Mouse (Mus musculus) liver, embryonic 15.5 days (tissue): ENCODE data around the gene Aim2. TPM values are rescaled to one million over a fixed set of nuclear protein-coding genes. Genes with fewer than 3 reads are reported as not detected.
A peak's percentile ranks its signal among the peaks of the same experiment; 100 is the strongest.

ENCODE experiments used
- ATAC-seq: fragments of 200-750 bp; cut with Nextera tagmentation; 2 replicates; pipeline ENCODE4 v1.8.0; 2017; ENCODE audit warnings: moderate number of reproducible peaks, mild to moderate bottlenecking, moderate library complexity; ENCODE audit not compliant: insufficient read depth
- H3K27ac ChIP-seq: fragments of 300-500 bp; sonication (generic); replicated peaks from 2 replicates; pipeline ENCODE4 v1.5.1; 2015; ENCODE audit warnings: mild to moderate bottlenecking, inconsistent platforms
- H3K27me3 ChIP-seq: fragments of 300-500 bp; sonication (generic); 2 replicates; pipeline ENCODE4 v1.6.1; 2015; ENCODE audit warnings: mild to moderate bottlenecking, inconsistent platforms
- H3K36me3 ChIP-seq: fragments of 300-500 bp; sonication (generic); replicated peaks from 2 replicates; pipeline ENCODE4 v1.6.1; 2015; ENCODE audit warnings: moderate library complexity, mild to moderate bottlenecking, inconsistent platforms
- H3K4me1 ChIP-seq: fragments of 300-500 bp; sonication (generic); replicated peaks from 2 replicates; pipeline ENCODE4 v1.6.1; 2015; ENCODE audit warnings: inconsistent platforms
- H3K4me2 ChIP-seq: fragments of 300-500 bp; sonication (generic); 2 replicates; pipeline ENCODE4 v1.6.1; 2015; ENCODE audit warnings: moderate library complexity, mild to moderate bottlenecking, inconsistent platforms
- H3K4me3 ChIP-seq: fragments of 300-500 bp; sonication (generic); replicated peaks from 2 replicates; pipeline ENCODE4 v1.5.1; 2015; ENCODE audit warnings: mild to moderate bottlenecking, inconsistent platforms
- H3K9ac ChIP-seq: fragments of 300-500 bp; sonication (generic); 2 replicates; pipeline ENCODE4 v1.6.1; 2015; ENCODE audit warnings: moderate library complexity, mild to moderate bottlenecking, inconsistent platforms
- H3K9me3 ChIP-seq: fragments of 300-500 bp; sonication (generic); replicated peaks from 2 replicates; pipeline ENCODE4 v1.6.1; 2016; ENCODE audit warnings: inconsistent platforms
- WGBS: fragments of 180-500 bp; shearing (Covaris S2); methylation state at CpG from one replicate; pipeline ENCODE4 v1.1.7; 2015; ENCODE audit warnings: mixed read lengths; ENCODE audit not compliant: insufficient replicate concordance; 5-methylcytosine and 5-hydroxymethylcytosine counted together
- polyA plus RNA-seq: library from polyadenylated mRNA; unstranded; fragments of >200 nt; fragmentation: Nextera tagmentation; extraction: Ambion mirVana; gene quantifications from 2 replicates; pipeline ENCODE4 v1.2.1, GENCODE M21; 2015

Gene Aim2
- polyA plus RNA-seq, 1 experiment from 2014 or later: 3.3 TPM

GRCm38 (mm10) chr1:173326552-173326951 is 24.1 kb upstream of the Aim2 start:
- H3K36me3 ChIP-seq: no peaks in the 10 kb centered on the region; the same call in 1 of the 2 replicates
- peak overlapping the region; percentile 13; the same call in 1 of the 2 replicates for H3K9ac ChIP-seq
- no peak overlapping the region for H3K4me2 ChIP-seq
- no peaks in the 10 kb centered on the region; the same call in 1 of the 2 replicates for H3K27me3 ChIP-seq
- no peak overlapping the region for H3K4me3 ChIP-seq
- peak overlapping the region; percentile 63 for H3K27ac ChIP-seq
- peaks cover 72% of the 10 kb centered on the region for H3K4me1 ChIP-seq
- ATAC-seq: no peak
- 46% methylated on average over 1 of the region's 1 CpGs for WGBS
- no peaks in the 10 kb centered on the region for H3K9me3 ChIP-seq

GRCm38 (mm10) chr1:173328446-173328845 is 22.2 kb upstream of the Aim2 start:
- ATAC-seq: no peak
- peaks cover 74% of the 10 kb centered on the region for H3K4me1 ChIP-seq
- WGBS: 80% methylated on average over 8 of the region's 8 CpGs
- peak overlapping the region; percentile 87 for H3K27ac ChIP-seq
- peak overlapping the region; percentile 29; the same call in 1 of the 2 replicates for H3K9ac ChIP-seq
- peak overlapping the region; percentile 71 for H3K4me3 ChIP-seq
- H3K4me2 ChIP-seq: peak overlapping the region; percentile 72
- H3K27me3 ChIP-seq: no peaks in the 10 kb centered on the region
- no peaks in the 10 kb centered on the region; the same call in 1 of the 2 replicates for H3K36me3 ChIP-seq
- no peaks in the 10 kb centered on the region for H3K9me3 ChIP-seq

- peak; percentile 19 for ATAC-seq
- H3K4me1 ChIP-seq: peaks cover 76% of the 10 kb centered on the region
- 5% methylated on average over 4 of the region's 4 CpGs for WGBS
- H3K27me3 ChIP-seq: no peaks in the 10 kb centered on the region
- H3K9me3 ChIP-seq: no peaks in the 10 kb centered on the region
- H3K9ac ChIP-seq: peak overlapping the region; percentile 48
- peak overlapping the region; percentile 72 for H3K4me2 ChIP-seq
- peak overlapping the region; percentile 87 for H3K27ac ChIP-seq
- no peaks in the 10 kb centered on the region; the same call in 1 of the 2 replicates for H3K36me3 ChIP-seq
- H3K4me3 ChIP-seq: peak overlapping the region; percentile 71
Measured at GRCm38 (mm10) chr1:173329185-173329584, 21.5 kb upstream of the Aim2 start.

- ATAC-seq: no peak
- Histone ChIP-seq H3K9ac (peak overlapping the region; percentile 83), H3K27me3 (no peaks in the 10 kb centered on the region), H3K27ac (peak overlapping the region; percentile 87), H3K4me1 (peaks cover 77% of the 10 kb centered on the region), H3K9me3 (no peaks in the 10 kb centered on the region), H3K4me2 (peak overlapping the region; percentile 72), H3K4me3 (peak overlapping the region; percentile 71), H3K36me3 (no peaks in the 10 kb centered on the region; the same call in 1 of the 2 replicates)
- 54% methylated on average over 5 of the region's 5 CpGs for WGBS
Measured at GRCm38 (mm10) chr1:173329743-173330142, 20.9 kb upstream of the Aim2 start.

- H3K9me3 ChIP-seq: no peaks in the 10 kb centered on the region
- H3K27ac ChIP-seq: peak overlapping the region; percentile 98
- no peaks in the 10 kb centered on the region for H3K27me3 ChIP-seq
- WGBS: 64% methylated on average over 5 of the region's 5 CpGs
- peak overlapping the region; percentile 83 for H3K9ac ChIP-seq
- peak overlapping the region; percentile 71 for H3K4me3 ChIP-seq
- no peak for ATAC-seq
- H3K36me3 ChIP-seq: no peaks in the 10 kb centered on the region; the same call in 1 of the 2 replicates
- H3K4me2 ChIP-seq: peak overlapping the region; percentile 72
- H3K4me1 ChIP-seq: peaks cover 75% of the 10 kb centered on the region
Measured at GRCm38 (mm10) chr1:173332418-173332817, 18.3 kb upstream of the Aim2 start.

- Histone ChIP-seq H3K9me3 (no peaks in the 10 kb centered on the region), H3K4me1 (peaks cover 72% of the 10 kb centered on the region), H3K4me3 (peak within 1 kb of the TSS; percentile 71), H3K27ac (peak within 1 kb of the TSS; percentile 98), H3K4me2 (peak within 1 kb of the TSS; percentile 72), H3K9ac (peak within 1 kb of the TSS; percentile 83), H3K27me3 (no peaks in the 10 kb centered on the region), H3K36me3 (no peaks in the 10 kb centered on the region; the same call in 1 of the 2 replicates)
- WGBS: 10% methylated on average over 9 of the region's 9 CpGs
- ATAC-seq: peak; percentile 91
Measured at GRCm38 (mm10) chr1:173333312-173334253, 17.1 kb upstream of the Aim2 start, which contains the start of gene Ackr1. Ackr1 (minus strand) TSS chr1:173333750.

- H3K36me3 ChIP-seq: no peaks in the 10 kb centered on the region
- no peaks in the 10 kb centered on the region for H3K27me3 ChIP-seq
- H3K27ac ChIP-seq: peak overlapping the region; percentile 98
- WGBS: 68% methylated on average over 11 of the region's 11 CpGs
- ATAC-seq: no peak
- peak overlapping the region; percentile 9 for H3K4me3 ChIP-seq
- H3K9ac ChIP-seq: 0 out of 2 replicates have a peak overlapping the region, but pooled peaks have one; percentile 83
- peaks cover 72% of the 10 kb centered on the region for H3K4me1 ChIP-seq
- no peaks in the 10 kb centered on the region for H3K9me3 ChIP-seq
- peak overlapping the region; percentile 72 for H3K4me2 ChIP-seq
Measured at GRCm38 (mm10) chr1:173335903-173336302, 14.8 kb upstream of the Aim2 start.

- no peak for ATAC-seq
- Histone ChIP-seq H3K4me2 (no peak overlapping the region), H3K9me3 (no peaks in the 10 kb centered on the region), H3K4me1 (peaks cover 67% of the 10 kb centered on the region), H3K27ac (no peak overlapping the region; the same call in 1 of the 2 replicates), H3K27me3 (no peaks in the 10 kb centered on the region), H3K36me3 (no peaks in the 10 kb centered on the region), H3K9ac (no peak overlapping the region), H3K4me3 (no peak overlapping the region)
- WGBS: 87% methylated on average over 10 of the region's 10 CpGs
Measured at GRCm38 (mm10) chr1:173337008-173337407, 13.7 kb upstream of the Aim2 start.

- H3K9me3 ChIP-seq: no peaks in the 10 kb centered on the region
- H3K4me3 ChIP-seq: no peak overlapping the region
- no peak overlapping the region for H3K4me2 ChIP-seq
- 6% methylated on average over 2 of the region's 2 CpGs for WGBS
- H3K27me3 ChIP-seq: peaks cover 6% of the 10 kb centered on the region; the same call in 1 of the 2 replicates
- ATAC-seq: peak; percentile 56
- H3K36me3 ChIP-seq: no peaks in the 10 kb centered on the region
- H3K9ac ChIP-seq: no peak overlapping the region
- no peak overlapping the region for H3K27ac ChIP-seq
- H3K4me1 ChIP-seq: peaks cover 57% of the 10 kb centered on the region
Measured at GRCm38 (mm10) chr1:173339543-173339942, 11.1 kb upstream of the Aim2 start.

- Histone ChIP-seq H3K4me3 (no peak overlapping the region), H3K4me1 (peaks cover 47% of the 10 kb centered on the region), H3K36me3 (no peaks in the 10 kb centered on the region), H3K9me3 (no peaks in the 10 kb centered on the region), H3K27ac (no peak overlapping the region), H3K27me3 (peaks cover 14% of the 10 kb centered on the region; the same call in 1 of the 2 replicates), H3K9ac (no peak overlapping the region), H3K4me2 (no peak overlapping the region)
- 71% methylated on average over 1 of the region's 1 CpGs for WGBS
- ATAC-seq: no peak
Measured at GRCm38 (mm10) chr1:173342425-173342824, 8.3 kb upstream of the Aim2 start.

GRCm38 (mm10) chr1:173343934-173344333 is 6.7 kb upstream of the Aim2 start:
- Histone ChIP-seq H3K27ac (no peak overlapping the region), H3K36me3 (no peaks in the 10 kb centered on the region), H3K9me3 (no peaks in the 10 kb centered on the region), H3K27me3 (peaks cover 14% of the 10 kb centered on the region; the same call in 1 of the 2 replicates), H3K4me1 (peaks cover 37% of the 10 kb centered on the region), H3K4me3 (no peak overlapping the region), H3K9ac (no peak overlapping the region), H3K4me2 (no peak overlapping the region)
- no peak for ATAC-seq
- WGBS: 71% methylated on average over 3 of the region's 3 CpGs
